Mouse (Mus musculus) limb, embryonic 13.5 days (tissue): ENCODE results near the gene Ica1. TPM values are rescaled to one million over a fixed set of nuclear protein-coding genes. Genes with fewer than 3 reads are reported as not detected.
A peak's percentile ranks its signal among the peaks of the same experiment; 100 is the strongest.

ENCODE experiments used
- ATAC-seq: fragments of 200-750 bp; cut with Nextera tagmentation; 2 replicates; pipeline ENCODE4 v1.8.0; 2017; ENCODE audit warnings: low read depth, moderate number of reproducible peaks, moderate TSS enrichment; ENCODE audit not compliant: low FRiP score
- H3K27ac ChIP-seq: fragments of 300-500 bp; sonication (generic); 2 replicates; pipeline ENCODE4 v1.5.1; 2015; ENCODE audit warnings: inconsistent platforms, mild to moderate bottlenecking, moderate library complexity
- H3K27me3 ChIP-seq: fragments of 300-500 bp; sonication (generic); 2 replicates; pipeline ENCODE4 v1.6.1; 2015; ENCODE audit warnings: mild to moderate bottlenecking, inconsistent platforms
- H3K36me3 ChIP-seq: fragments of 300-500 bp; sonication (generic); 2 replicates; pipeline ENCODE4 v1.6.1; 2015; ENCODE audit warnings: inconsistent platforms, mild to moderate bottlenecking, moderate library complexity
- H3K4me1 ChIP-seq: fragments of 300-500 bp; sonication (generic); 2 replicates; pipeline ENCODE4 v1.6.1; 2015; ENCODE audit warnings: inconsistent platforms
- H3K4me2 ChIP-seq: fragments of 300-500 bp; sonication (generic); replicated peaks from 2 replicates; pipeline ENCODE4 v1.6.1; 2015; ENCODE audit warnings: inconsistent platforms, mild to moderate bottlenecking, moderate library complexity
- H3K4me3 ChIP-seq: fragments of 300-500 bp; sonication (generic); 2 replicates; pipeline ENCODE4 v1.5.1; 2015; ENCODE audit warnings: moderate library complexity, mild to moderate bottlenecking, inconsistent platforms
- H3K9ac ChIP-seq: fragments of 300-500 bp; sonication (generic); 2 replicates; pipeline ENCODE4 v1.6.1; 2015; ENCODE audit warnings: mild to moderate bottlenecking, inconsistent platforms
- H3K9me3 ChIP-seq: fragments of 300-500 bp; sonication (generic); 2 replicates; pipeline ENCODE4 v1.6.1; 2016; ENCODE audit warnings: inconsistent platforms
- WGBS: fragments of 180-500 bp; shearing (Covaris S2); methylation state at CpG from one replicate; pipeline ENCODE4 v1.1.7; 2015; 5-methylcytosine and 5-hydroxymethylcytosine counted together
- polyA plus RNA-seq: library from polyadenylated mRNA; unstranded; fragments of >200 nt; fragmentation: Nextera tagmentation; extraction: Ambion mirVana; gene quantifications from 2 replicates; pipeline ENCODE4 v1.2.1, GENCODE M21; 2015

Ica1 gene
- polyA plus RNA-seq, 1 experiment from 2014 or later, result 18.8 TPM

- peak; percentile 37; the same call in 1 of the 2 replicates for ATAC-seq
- H3K9ac ChIP-seq, result no peak overlapping the region
- no peak overlapping the region for H3K4me2 ChIP-seq
- peaks cover 21% of the 10 kb centered on the region; the same call in 1 of the 2 replicates for H3K4me1 ChIP-seq
- no peak overlapping the region; the same call in 1 of the 2 replicates for H3K27ac ChIP-seq
- no peaks in the 10 kb centered on the region for H3K9me3 ChIP-seq
- WGBS, result 23% methylated on average over 2 of the region's 2 CpGs
- H3K36me3 ChIP-seq, result no peaks in the 10 kb centered on the region
- no peak overlapping the region for H3K4me3 ChIP-seq
- H3K27me3 ChIP-seq, result no peaks in the 10 kb centered on the region
These were observed 38.2 kb downstream of the Ica1 start for GRCm38 (mm10) chr6:8740092-8740491.

GRCm38 (mm10) chr6:8738396-8738795 is 39.9 kb downstream of the Ica1 start:
- H3K4me1 ChIP-seq, result peaks cover 25% of the 10 kb centered on the region; the same call in 1 of the 2 replicates
- no peak overlapping the region for H3K4me2 ChIP-seq
- no peak overlapping the region for H3K4me3 ChIP-seq
- ATAC-seq, result no peak
- WGBS, result 66% methylated on average over 4 of the region's 4 CpGs
- no peak overlapping the region for H3K9ac ChIP-seq
- no peaks in the 10 kb centered on the region for H3K27me3 ChIP-seq
- no peaks in the 10 kb centered on the region for H3K36me3 ChIP-seq
- no peaks in the 10 kb centered on the region for H3K9me3 ChIP-seq
- no peak overlapping the region for H3K27ac ChIP-seq

DNA sequence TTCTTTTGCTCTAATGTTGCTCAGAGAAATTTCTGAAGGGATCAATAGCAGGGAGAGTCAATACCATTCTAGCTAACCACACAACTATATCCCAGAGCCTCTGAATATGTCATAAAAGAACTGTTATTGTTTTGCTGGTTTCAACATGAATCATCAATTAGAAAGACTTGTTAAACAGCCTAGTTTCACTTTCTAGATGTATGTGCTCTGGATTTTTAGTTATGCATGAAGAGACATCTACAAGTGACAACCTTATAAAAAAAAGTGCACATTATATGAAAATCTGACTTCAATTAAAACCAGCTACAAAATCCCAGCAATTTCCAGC is 41.8 kb downstream of the Ica1 start:
- ATAC-seq, result no peak
- Histone ChIP-seq H3K4me1 (peaks cover 24% of the 10 kb centered on the region), H3K9me3 (no peaks in the 10 kb centered on the region), H3K4me3 (no peak overlapping the region), H3K4me2 (no peak overlapping the region), H3K27ac (no peak overlapping the region), H3K36me3 (no peaks in the 10 kb centered on the region), H3K9ac (no peak overlapping the region), H3K27me3 (no peaks in the 10 kb centered on the region)

GRCm38 (mm10) chr6:8735657-8736492 is 42.4 kb downstream of the Ica1 start:
- no peaks in the 10 kb centered on the region for H3K36me3 ChIP-seq
- no peaks in the 10 kb centered on the region for H3K27me3 ChIP-seq
- no peak overlapping the region for H3K9ac ChIP-seq
- peak; percentile 76; the same call in 1 of the 2 replicates for ATAC-seq
- no peak overlapping the region for H3K4me3 ChIP-seq
- no peak overlapping the region for H3K27ac ChIP-seq
- H3K4me1 ChIP-seq, result peaks cover 25% of the 10 kb centered on the region
- 50% methylated on average over 8 of the region's 8 CpGs for WGBS
- no peaks in the 10 kb centered on the region for H3K9me3 ChIP-seq
- H3K4me2 ChIP-seq, result no peak overlapping the region

GRCm38 (mm10) chr6:8735044-8735443 is 43.2 kb downstream of the Ica1 start:
- 64% methylated on average over 3 of the region's 3 CpGs for whole genome bisulfite sequencing
- Histone ChIP-seq H3K9me3 (no peaks in the 10 kb centered on the region), H3K4me2 (no peak overlapping the region), H3K4me3 (no peak overlapping the region), H3K4me1 (peaks cover 26% of the 10 kb centered on the region), H3K27ac (0 out of 2 replicates have a peak overlapping the region, but pooled peaks have one; percentile 3), H3K36me3 (no peaks in the 10 kb centered on the region), H3K9ac (no peak overlapping the region), H3K27me3 (no peaks in the 10 kb centered on the region)
- no peak for ATAC-seq

GRCm38 (mm10) chr6:8732492-8732891 is 45.8 kb downstream of the Ica1 start:
- H3K4me3 ChIP-seq, result no peak overlapping the region
- no peak overlapping the region for H3K27ac ChIP-seq
- H3K9me3 ChIP-seq, result no peaks in the 10 kb centered on the region
- H3K36me3 ChIP-seq, result peaks cover 3% of the 10 kb centered on the region; the same call in 1 of the 2 replicates
- peaks cover 23% of the 10 kb centered on the region; the same call in 1 of the 2 replicates for H3K4me1 ChIP-seq
- peak; percentile 41; the same call in 1 of the 2 replicates for ATAC-seq
- H3K9ac ChIP-seq, result no peak overlapping the region
- WGBS, result 16% methylated on average over 5 of the region's 5 CpGs
- no peaks in the 10 kb centered on the region for H3K27me3 ChIP-seq
- no peak overlapping the region for H3K4me2 ChIP-seq

- ATAC-seq, result no peak
- H3K27ac ChIP-seq, result no peak overlapping the region
- 9% methylated on average over 4 of the region's 4 CpGs for WGBS
These were observed 46.6 kb downstream of the Ica1 start for GRCm38 (mm10) chr6:8731656-8732191.

DNA sequence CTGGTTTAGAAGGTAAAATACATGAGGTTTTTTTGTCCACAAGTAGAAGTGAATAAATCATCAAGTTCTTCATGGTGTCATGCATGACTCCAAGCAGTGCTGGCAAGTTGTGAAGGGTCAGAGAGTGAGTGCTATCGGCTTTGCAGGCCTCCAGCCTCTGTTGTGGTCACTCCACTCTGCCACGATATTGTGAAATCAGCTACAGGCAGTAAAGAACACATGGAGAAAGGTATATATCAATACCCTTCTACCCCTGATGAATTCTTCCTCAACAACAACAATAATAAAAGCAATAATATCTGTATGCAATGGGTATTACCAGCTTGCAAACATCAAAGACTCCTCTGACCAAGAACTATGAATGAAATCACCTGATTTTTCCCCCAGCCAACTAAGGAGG is 47.9 kb downstream of the Ica1 start:
- H3K4me3 ChIP-seq, result no peak overlapping the region
- peaks cover 3% of the 10 kb centered on the region; the same call in 1 of the 2 replicates for H3K36me3 ChIP-seq
- no peak overlapping the region for H3K9ac ChIP-seq
- no peak for ATAC-seq
- no peaks in the 10 kb centered on the region for H3K27me3 ChIP-seq
- peaks cover 19% of the 10 kb centered on the region; the same call in 1 of the 2 replicates for H3K4me1 ChIP-seq
- 83% methylated on average over 2 of the region's 2 CpGs for WGBS
- H3K4me2 ChIP-seq, result no peak overlapping the region
- H3K9me3 ChIP-seq, result no peaks in the 10 kb centered on the region
- H3K27ac ChIP-seq, result no peak overlapping the region

More at GRCm38 (mm10) chr6:8731656-8732191, 46.6 kb downstream of the Ica1 start:
- peaks cover 23% of the 10 kb centered on the region; the same call in 1 of the 2 replicates for H3K4me1 ChIP-seq
- no peak overlapping the region for H3K9ac ChIP-seq
- no peak overlapping the region for H3K4me2 ChIP-seq
- H3K4me3 ChIP-seq, result no peak overlapping the region
- no peaks in the 10 kb centered on the region for H3K27me3 ChIP-seq
- H3K36me3 ChIP-seq, result peaks cover 3% of the 10 kb centered on the region; the same call in 1 of the 2 replicates
- no peaks in the 10 kb centered on the region for H3K9me3 ChIP-seq

DNA sequence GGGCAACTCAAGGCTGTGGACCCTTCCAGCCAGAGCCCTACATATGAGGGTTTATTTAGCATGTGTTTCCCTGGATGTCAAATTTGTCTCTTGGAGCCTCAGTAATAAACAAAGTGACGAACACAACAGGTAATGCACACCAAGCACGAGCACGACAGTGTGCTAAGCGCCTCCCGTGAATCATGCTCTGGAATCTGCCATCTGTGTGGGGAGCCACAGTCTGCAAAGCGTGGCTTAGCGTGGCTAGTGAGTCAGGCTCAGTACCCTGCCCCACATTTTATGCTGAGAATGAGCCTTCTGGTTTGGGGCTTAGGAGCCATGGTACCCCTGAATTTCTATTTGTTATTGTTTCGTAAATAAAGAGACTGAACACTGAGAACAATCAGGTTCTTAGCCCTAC is 50.5 kb downstream of the Ica1 start:
- WGBS, result 88% methylated on average over 8 of the region's 8 CpGs
- H3K4me2 ChIP-seq, result no peak overlapping the region

DNA sequence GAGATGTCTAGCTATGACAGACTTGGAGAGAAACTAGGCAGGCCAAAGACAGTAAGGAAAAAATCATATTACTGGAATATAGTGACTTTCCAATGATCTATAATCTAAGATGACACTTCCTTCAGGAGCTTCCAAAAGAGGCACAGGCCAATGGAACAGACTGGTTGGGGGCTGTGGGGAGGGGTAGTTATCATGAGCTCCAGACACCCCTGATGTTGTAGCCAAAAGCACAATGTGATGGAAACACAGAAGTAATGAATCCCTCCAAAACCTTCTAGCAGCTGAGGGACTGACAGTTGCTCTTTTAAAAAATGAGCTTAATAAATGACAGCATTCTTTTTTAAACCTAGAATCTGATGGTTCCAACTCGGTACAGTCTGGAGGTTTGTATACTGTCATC is 52.7 kb downstream of the Ica1 start:
- Histone ChIP-seq H3K4me3 (no peak overlapping the region), H3K27ac (no peak overlapping the region), H3K36me3 (peaks cover 3% of the 10 kb centered on the region; the same call in 1 of the 2 replicates), H3K4me2 (no peak overlapping the region), H3K9ac (no peak overlapping the region), H3K4me1 (no peaks in the 10 kb centered on the region), H3K9me3 (no peaks in the 10 kb centered on the region), H3K27me3 (no peaks in the 10 kb centered on the region)
- no peak for ATAC-seq
- 69% methylated on average over 1 of the region's 1 CpGs for WGBS

More for the DNA sequence above, 50.5 kb downstream of the Ica1 start:
- no peak overlapping the region for H3K27ac ChIP-seq
- peaks cover 13% of the 10 kb centered on the region; the same call in 1 of the 2 replicates for H3K4me1 ChIP-seq
- H3K9ac ChIP-seq, result no peak overlapping the region
- H3K4me3 ChIP-seq, result no peak overlapping the region
- no peak for ATAC-seq
- no peaks in the 10 kb centered on the region for H3K27me3 ChIP-seq
- no peaks in the 10 kb centered on the region for H3K9me3 ChIP-seq
- peaks cover 3% of the 10 kb centered on the region; the same call in 1 of the 2 replicates for H3K36me3 ChIP-seq

DNA sequence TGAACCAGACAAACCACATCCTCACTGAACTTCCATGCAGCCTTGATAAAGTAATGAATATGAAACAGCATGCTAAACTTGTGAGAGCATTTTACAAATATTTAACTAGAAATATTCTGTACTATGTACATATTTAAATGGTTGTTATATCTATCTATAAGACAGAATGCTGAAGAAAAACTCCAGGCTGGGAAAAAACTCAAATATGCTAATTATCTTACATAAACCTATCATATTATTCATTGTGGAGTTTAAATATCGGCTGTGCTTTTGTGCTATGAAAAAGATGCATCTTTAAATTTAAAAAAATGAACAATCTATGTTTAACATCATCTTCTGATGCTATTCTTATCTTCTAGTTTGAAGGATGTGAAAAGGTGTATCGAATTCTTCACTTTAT is 58.6 kb downstream of the Ica1 start:
- WGBS, result 69% methylated on average over 2 of the region's 2 CpGs
- Histone ChIP-seq H3K36me3 (no peaks in the 10 kb centered on the region), H3K9ac (no peak overlapping the region), H3K4me3 (no peak overlapping the region), H3K27me3 (no peaks in the 10 kb centered on the region), H3K4me2 (no peak overlapping the region), H3K27ac (no peak overlapping the region), H3K4me1 (peaks cover 13% of the 10 kb centered on the region), H3K9me3 (no peaks in the 10 kb centered on the region)
- ATAC-seq, result no peak

- no peak overlapping the region for H3K4me3 ChIP-seq
- H3K27ac ChIP-seq, result no peak overlapping the region
- H3K36me3 ChIP-seq, result no peaks in the 10 kb centered on the region
- peaks cover 13% of the 10 kb centered on the region for H3K4me1 ChIP-seq
- H3K9me3 ChIP-seq, result no peaks in the 10 kb centered on the region
- no peak overlapping the region for H3K4me2 ChIP-seq
- ATAC-seq, result no peak
- H3K9ac ChIP-seq, result no peak overlapping the region
- no peaks in the 10 kb centered on the region for H3K27me3 ChIP-seq
- WGBS, result 89% methylated on average over 7 of the region's 7 CpGs
These were observed 60.3 kb downstream of the Ica1 start for GRCm38 (mm10) chr6:8717967-8718366.
